Mouse (Mus musculus) ES-E14 (cell line): Measurements from ENCODE around the gene Rundc3a.

Experiments used
- CHD2 ChIP-seq: IDR thresholded peaks from 2 replicates; pipeline ENCODE4 v1.6.1; 2014; ENCODE audit warnings: mild to moderate bottlenecking, low read depth, low read length, inconsistent platforms
- HCFC1 ChIP-seq: IDR thresholded peaks from 2 replicates; pipeline ENCODE4 v1.6.1; 2012; ENCODE audit warnings: low read length, inconsistent platforms, borderline replicate concordance; ENCODE audit not compliant: insufficient read depth
- ZC3H11A ChIP-seq: IDR thresholded peaks from 2 replicates; pipeline ENCODE4 v1.6.1; 2012; ENCODE audit warnings: low read depth, mild to moderate bottlenecking, inconsistent platforms, low read length, borderline replicate concordance

- no peak for TF ChIP-seq ZC3H11A
- no peak for TF ChIP-seq HCFC1
- no peak for TF ChIP-seq CHD2
Measured at GRCm38 (mm10) chr11:102401898-102402500, 8.8 kb downstream of the Rundc3a start.
